Mouse (Mus musculus) testis, postnatal 14 days (tissue): ENCODE data around the gene Ttk.

Source experiments
- DNase-seq: peaks from one replicate; pipeline ENCODE4 v3.0.0; 2021; ENCODE audit warnings: low spot score

Gene Ttk

DNA sequence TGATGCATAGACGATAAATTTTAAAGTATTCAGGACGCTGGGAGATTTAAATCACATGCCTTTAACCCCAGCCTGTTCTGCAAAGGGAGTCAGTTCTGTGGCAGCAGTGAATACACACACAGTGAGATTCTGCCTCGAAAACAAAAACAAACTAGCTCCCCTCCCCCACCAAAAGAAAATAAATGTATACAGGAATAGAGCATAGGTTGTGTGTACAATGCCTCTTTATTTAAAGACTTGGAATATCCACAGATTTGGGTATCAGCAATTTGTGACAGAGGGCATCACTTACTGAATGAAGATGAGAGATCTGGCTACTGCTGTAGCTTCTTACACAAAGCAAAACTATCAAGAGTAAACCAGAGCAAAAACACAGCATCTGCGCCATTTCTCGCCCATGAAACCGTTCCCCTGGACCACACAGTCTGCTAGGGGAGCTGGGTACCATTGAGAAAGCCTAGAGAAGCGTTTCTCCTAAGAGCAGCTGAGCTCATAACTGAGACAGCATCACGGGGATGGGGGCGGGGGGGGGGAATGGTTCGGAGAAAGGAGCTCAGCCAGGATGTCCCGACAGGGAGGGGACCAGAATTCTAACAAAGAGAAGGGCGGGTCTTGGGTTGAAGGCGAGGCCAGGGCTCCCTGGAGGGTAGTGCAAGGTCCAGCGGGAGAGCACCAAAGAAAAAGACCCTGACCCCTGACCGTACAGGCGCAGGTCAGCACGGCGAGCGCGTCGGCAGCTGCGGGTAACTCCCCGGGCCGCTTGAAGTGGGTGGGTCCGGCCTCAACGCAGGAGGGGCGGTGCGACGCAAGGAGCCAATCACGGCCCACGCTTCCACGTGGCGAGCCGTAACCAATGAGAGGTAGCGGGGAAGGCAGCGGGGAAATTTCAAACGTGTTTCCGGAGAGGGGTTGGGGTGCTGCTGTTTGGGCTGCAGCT, at the start of gene Ttk:
Gene Ttk (plus strand): TSS at position 879 of the 937 bp plus-strand sequence.
- DNase-seq = peak; percentile 93

DNA sequence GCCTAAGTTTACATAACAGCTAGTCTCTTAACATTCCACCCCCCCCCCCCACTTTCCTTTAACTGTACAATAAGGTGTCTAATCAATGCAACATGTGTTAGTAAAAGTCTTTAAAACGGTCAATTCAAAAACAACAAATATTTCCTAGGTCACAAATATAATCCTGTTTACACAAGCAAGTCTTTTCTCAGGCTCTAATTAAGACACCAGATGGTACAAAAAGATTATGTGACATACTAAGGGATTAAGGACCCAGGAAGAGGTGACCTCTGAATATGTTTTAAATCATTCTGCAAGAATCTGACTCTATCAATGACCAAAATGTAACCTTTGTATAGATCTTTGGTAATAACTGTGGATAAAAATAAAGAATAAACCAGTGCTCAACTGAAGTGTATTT, 49.0 kb upstream of the Ttk start:
- no peak for DNase-seq

DNA sequence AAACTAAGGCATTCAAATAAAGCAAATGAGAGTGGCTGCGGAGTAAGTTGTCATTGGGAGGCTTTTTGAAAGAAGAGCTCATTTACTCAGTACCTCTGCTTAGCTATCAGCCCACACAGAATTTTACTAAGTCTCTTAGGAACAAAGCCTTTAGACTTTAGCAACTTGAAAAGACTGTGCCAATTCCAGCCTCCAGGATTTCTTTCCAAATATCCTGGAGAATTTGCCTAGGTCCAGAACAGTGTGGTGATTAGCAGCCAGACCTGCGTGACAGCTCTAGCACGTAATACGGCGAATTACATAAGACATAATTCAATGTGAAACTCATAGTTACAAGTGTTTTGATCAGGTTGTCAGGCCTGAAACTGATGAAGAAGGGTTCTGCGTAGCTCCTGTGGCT, 45.2 kb upstream of the Ttk start:
- no peak for DNase-seq

DNA sequence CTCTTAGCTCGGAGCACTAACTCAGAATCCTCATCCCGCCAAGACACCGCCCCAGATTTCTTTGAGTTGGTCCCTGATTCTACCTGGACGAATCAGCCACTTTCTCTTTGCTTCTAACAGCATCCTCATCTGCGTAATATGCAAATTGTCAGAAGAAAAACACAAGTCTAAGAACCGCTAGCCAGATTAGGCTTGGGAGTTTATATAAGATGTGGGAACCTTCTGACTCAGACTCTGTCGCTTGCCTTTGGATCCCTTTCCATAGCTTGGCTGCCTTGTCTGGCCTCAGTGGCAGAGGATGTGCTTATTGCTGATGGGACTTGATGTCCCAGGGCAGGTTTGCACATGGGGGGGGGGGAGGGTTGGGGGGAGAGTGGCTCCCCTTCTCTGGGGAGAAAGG, 37.6 kb upstream of the Ttk start:
- no peak for DNase-seq

DNA sequence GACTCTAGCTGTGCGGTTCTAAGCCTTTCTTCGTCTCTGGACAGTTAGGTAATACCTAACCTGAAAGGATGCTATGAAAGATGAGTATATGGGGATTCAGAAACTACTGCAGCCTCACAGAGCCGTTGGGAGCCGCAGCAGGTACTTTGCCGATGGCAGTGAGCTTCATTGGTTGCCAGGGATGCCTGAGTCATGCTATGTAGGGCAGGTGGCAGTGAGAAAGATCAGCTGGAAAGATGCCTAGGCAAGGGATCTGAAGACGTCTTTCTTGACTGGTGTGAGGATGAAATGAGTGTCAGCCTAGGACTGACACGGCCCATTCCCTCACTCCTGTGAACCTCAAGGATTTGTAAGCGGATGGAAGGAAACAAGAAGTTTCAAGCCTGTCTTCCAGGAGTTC, 36.6 kb upstream of the Ttk start:
- no peak for DNase-seq

DNA sequence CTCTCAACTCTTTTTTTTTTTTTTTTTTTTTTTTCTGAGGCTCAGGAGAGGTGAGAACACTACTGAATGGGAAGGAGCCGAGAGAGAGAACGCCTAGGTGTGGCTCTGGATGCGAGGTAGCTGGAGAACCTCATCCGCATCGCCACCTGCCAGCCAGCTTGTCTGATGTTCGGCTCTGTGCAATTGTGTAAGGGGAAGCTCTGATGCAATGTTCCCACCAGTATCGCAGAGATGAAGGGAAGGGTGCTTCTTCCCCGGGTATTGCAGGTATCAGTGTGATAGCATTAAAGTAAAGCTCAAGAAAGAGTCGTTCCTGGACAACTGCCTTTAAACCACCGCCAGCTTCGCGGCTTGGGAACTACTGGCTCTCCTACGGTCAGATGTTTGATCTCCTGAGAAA, 30.1 kb upstream of the Ttk start:
- no peak for DNase-seq

DNA sequence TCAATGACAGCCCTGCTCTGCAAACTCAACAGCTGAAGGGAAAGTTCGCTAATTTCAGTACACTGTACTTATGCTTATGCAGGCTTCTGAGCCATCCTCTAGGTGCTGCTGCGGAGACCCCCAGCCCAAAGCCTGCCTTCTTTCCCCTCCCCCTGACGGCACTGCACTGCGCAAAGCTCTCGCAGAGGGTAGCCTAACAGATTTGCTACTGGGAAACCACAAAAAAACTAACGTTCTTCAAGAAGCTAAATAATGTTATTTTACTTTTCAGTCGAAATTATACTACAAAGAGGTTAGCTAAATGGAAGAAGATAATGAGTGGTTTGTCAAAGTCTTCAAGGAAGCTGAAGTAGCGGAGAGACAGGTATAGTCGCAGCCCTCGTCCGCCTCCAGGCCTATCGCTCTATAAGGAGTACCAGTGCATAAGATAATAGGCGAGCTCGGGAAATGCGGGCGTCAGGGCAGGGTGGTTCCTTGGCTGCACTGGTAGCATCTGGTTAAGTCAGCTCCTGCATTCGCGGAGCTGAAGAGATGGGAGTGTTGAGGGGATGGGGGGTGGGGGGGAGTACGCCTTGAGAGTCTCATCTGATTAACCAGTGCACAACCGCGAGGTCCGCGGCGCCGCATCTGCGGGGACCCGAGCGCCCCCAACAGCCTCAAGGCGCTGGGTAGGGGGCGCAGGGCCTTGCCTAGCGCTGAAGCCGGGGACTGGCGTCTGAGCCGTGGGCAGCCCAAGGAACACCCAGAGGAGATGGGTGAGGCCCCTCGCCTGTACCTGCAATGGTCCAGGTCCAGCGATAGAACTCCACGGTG, 29.1 kb upstream of the Ttk start:
- no peak for DNase-seq

DNA sequence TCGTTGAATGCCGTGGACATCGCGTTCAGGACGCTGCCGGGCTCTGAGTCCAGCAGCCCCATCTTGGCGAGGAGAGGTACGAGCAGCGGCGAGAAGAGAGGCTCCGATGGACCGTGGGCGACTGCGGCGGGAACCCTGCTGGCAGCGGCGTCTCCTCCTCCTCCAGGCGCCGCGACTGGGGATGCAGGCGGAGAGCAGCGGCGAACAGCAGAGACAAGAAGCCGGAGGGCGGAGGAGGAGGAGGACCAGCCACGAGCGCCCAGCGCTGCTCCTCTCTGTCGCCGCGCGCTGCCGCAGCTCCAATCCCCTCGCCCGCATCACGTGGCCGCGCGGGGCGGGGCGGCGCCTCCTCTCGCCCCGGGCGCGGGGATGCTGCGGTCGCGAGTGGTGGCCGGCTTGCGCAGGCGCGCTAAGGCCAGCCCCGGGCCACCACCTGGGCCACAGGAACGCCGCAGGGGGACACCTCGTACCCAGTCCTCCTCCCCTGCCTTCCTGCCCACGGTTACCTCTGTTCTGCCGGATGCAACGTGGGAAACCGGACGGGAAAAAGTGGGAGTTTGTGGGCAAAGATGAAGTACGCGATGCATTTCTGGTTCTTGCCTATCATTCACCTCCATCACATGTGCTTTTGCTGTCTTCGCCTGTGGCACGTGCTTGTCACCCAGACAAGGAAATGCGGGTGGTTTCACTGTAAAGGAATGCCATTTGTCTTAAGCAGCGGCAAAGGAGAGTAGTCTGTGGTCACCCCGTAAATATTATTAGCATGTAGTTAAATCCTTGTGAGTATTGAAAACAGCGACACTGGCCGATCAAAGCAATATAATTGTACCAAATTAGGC, 28.3 kb upstream of the Ttk start, which contains the start of gene Elovl4:
Gene Elovl4 (minus strand): TSS at position 301 of the 839 bp plus-strand sequence.
- peak; percentile 48 for DNase-seq

DNA sequence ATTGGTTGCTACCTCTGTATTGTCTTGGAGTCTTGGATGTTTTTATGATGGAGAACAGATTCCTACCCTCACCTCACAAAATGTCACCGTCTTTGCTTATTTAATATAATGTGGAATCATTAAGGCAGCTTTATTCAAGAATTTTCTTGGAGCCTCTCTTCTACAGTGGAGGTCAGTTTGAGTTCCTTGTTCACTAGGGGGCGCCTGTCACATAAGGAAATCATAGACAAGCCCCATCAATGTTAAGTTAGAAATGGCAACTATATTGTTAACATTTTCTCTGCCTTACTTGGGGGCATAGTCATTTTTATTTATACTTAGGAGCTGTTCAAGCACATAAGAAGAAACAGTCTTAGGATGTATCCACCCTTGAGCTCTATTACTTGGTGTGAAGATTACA, 26.9 kb upstream of the Ttk start:
- DNase-seq = no peak

DNA sequence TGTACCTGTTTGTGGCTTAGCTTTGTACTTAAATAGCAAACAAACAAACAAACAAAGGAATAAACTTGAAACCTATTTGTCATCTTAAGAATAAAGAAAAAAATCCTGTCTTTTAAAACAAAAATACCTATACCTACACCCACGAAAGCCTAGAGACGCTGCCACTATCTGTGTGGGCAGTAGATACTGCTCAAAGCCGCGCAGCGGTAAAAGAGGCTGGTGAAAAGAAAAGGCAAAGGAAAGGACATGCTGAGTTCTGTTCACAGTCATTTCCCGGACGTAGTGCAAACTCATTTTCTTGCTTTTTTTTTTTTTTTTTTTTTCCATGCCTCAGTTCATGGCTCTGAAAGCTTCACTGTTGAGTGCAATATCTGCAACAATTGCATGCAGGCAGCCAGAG, 15.3 kb upstream of the Ttk start:
- DNase-seq = no peak

DNA sequence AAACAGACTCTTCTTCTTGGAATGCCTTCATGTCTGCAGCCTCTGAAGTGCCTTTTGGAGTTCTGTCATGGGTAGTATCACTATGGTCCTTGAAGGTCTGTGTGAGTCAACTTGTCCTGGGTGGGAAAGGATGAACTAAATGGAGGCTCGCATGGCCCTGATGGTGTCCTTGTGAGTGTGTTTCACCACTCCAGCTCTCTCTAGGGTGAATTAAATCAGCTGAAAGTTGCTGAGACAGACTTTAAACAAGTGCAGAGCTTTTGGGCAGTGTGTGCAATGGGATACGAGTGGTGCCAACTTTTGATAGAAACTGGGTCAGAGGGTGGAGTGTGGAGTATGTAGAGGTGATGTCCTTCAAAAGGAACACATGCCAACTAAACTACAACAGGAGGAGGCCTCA, 13.5 kb upstream of the Ttk start:
- no peak for DNase-seq

DNA sequence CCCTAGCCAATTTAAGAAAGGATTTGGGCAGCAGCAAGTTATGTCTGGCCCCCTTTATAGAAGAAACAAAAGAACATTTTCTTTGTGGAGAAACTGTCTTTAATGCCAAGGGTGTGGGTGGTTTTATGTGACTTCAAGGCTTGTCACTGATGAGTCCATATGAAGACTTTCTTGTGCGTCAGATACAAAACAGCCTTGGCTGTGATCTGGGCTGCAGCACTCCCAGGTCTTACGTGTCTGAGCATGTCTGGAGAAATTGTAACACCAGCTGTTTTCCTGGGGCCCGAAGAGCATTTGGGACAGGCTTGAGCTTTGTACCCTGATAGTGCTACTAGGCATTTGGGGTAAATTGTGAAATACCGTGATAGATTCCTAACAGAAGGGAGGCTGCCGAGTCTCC, 11.6 kb upstream of the Ttk start:
- DNase-seq = no peak

DNA sequence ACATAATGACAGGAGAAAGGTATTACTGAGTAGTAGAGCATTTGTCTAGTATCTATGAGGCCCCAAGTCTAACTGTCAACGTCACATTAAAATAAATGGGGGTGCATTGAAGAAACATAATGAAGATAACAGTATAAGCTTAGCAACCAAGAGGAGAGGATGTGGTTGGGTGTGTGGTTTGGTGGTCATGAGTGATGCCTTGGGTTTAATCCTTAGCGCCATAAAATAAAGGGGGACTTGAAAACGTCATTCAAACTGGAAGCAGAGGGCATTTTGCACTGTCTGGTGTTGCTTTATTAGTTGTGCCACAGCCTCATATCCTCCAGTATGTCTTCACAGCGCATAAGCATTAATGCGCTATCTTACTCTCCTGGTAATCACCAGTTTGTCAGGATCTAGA, 4.6 kb upstream of the Ttk start:
- DNase-seq = no peak

DNA sequence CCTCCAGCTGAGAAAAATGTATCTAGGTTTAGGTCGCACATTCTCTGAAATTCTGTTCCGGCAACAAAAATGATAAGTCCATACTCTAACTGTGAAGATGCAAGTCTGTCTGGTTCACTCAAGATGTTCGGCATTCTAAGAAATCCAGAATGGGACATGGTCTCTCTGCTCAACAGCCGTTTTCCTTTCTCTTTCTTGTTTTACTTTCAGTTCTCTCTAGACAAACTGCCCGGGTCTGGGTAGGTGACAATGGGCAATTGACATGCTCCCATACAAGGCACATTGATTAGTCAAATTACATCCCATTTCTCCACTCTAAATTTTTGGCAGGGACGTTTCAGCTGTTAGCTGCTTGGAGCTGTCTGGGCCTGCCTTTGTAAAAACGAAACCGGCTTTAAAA, 3.3 kb upstream of the Ttk start:
- DNase-seq = no peak

DNA sequence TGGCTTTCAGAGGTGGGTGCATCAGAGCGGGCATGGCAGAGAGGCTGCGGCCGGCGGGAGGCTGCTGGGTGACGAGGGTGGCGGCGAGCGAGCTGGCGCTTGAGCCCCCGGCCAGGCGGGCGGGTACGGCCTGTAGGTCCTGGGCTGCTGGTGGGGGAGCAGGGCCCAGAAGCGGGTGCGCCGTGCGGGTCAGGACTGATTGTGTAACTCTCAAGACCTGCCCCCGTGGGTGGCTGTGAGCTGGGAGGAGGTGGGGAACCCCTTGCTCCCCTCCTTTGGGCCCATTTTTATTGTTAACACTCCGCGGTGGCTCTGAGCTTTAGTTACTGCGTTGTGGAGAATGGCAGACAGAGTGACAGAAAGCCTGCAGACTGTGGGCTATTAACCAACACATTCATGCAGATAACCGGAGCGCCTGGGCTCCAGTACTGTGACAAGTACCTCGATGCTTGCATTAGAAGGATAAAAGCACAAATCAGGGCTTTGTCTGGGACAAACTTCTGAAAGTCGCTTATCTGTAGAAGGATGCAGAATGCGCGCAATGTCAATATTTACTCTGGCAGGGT, 342 bp downstream of the Ttk start:
- no peak for DNase-seq

DNA sequence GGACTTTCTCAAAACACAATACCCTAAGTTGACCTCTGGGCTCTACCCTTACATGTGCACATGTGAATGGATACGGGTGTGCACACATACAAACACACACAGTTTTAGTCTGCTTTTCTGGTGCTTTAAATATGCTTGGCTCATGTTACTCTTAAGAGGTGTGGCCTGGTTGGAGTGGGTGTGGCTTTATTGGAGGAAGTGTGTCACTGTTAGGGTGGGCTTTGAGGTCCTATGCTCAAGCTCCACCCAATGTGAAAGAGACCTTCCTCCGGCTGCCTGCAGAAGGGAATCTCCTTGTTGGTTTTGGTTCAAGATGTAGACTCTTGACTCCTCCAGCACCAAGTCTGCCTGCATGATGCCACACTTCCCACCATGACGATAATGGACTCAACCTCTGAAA, 18.0 kb downstream of the Ttk start:
- no peak for DNase-seq

DNA sequence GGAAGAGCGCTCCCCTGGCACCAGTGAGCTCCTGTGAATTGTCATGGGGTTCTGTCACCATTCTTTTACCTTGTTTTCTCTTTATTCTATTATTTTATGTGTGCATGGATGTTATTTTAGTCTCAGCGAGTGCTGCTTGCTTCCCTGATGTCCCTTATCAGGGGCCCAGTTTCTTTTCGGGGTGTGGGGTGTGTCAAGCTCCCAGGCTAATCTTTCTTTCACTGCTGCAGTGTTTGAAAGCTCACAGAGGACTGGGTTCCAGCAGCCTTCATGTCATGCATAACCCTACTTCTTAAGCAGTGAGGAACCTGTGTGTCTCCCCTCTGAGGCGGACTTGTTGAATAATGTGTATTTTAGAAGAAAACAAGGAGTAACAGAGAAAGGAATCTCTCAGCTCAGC, 30.7 kb downstream of the Ttk start:
- no peak for DNase-seq

DNA sequence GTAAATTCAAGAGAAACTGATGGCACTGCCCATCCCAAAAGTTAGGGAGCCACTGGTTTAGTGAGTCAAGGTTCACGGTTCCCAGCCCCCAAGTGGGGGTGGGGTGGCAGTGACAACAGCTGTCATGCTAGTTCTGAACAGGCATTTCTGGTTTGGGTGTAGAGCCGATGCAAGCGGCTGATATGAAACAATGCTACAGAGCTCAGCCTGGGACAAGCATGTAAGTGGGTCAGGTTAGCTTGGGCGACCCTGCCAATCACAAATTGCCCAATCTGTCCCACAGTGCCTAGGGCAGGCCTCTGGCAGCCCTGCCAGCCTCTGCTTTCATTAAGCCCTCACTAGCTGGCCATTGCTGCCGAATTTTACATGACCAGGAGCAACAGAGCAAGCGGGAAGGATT, 47.7 kb downstream of the Ttk start:
- no peak for DNase-seq

DNA sequence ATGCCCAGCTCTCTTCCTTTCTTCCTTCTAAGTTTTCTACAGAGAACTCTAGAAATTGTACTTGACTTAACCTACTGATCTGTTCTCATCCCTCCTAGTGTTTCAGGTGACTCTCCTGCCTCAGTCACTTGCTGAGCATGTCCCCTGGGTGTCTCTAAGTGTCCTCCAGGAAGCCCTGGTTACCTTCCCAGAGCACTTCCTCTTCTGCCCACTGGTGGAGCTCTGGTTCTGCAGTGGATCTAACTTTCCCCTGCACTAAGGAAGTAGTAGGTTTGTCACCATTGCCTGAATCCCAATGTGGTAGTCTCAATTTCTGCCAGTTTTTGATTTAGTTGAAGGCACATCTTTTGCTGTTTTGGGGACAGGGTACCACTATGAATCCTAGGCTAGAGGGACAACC, 51.7 kb downstream of the Ttk start:
- DNase-seq = no peak

DNA sequence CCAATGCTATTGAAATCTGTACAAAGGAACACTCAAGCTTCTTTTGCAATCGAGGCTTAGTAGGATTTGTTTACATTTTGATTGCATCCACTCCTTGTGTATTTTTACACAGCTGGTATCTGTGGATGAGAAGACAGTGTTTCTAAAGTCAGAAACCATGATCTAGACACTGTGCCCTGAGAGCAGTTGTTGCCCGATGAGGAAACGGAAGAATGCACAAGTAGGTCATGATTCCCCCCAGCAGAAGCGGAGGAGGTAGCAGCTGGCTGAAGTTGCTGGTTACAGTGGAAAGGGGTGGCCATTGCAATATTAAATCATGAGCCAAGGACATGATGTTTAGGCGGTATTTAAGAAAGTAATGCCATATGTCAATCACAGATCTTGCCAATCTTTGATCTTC, 53.7 kb downstream of the Ttk start:
- DNase-seq = no peak

DNA sequence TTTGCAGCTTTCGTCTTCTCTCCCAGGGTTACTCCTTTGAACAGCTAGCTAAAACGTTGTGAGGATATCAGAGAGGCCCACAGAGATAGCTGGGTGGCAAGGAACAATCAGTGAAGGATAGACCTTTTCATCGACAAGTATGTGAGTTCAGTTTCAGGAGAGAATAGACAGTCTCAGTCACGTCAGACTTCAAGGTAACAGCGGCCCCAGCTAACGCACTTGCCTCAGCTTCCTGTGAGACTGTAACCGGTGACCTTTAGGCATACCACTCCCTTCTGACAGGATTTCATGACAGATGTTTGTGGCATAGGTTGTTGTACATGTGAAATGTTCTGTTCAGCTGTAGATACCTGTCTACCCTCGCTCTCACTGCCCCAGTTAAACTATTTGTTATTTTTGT, 58.6 kb downstream of the Ttk start:
- DNase-seq = no peak

DNA sequence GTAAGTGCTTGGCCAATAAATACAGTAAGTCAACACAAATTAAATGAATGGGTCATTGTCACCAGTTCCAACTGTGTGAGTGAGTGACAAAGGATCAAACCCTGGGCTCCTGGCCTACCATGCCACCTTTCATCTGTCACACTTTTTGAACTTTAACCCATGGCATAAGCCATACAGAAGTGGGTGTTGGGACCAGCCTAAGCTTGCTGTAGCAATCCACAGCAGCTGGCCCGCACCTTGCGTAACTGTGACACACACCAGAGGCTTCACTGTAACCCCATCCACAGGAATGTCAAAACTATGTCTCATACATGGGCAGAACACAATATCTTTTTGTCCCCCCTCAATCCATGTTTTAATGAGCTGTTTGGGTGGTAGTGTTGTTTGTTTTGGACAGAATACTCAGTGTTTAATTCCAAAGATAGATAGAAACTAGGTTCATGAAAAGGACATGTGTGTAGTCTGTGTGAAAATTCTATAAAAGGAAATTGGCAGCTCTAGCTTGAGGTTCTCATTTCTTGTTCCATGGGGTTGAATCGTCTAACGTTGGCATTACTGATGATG, 59.4 kb downstream of the Ttk start:
- DNase-seq = no peak
